Mouse (Mus musculus): ENCODE results near the gene Ipo4.

GRCm38 (mm10) chr14:55578668-55579269 is 57.0 kb downstream of the Ipo4 start:
- TF ChIP-seq GATA1 (IDR thresholded peaks at IDR 0.05; ENCODE audit: borderline replicate concordance, low read length), result no peak
- TF ChIP-seq CTCF (IDR thresholded peaks at IDR 0.05; ENCODE audit: low read depth, low read length), result no peak
- no peak for TF ChIP-seq POLR2AphosphoS5 (IDR thresholded peaks at IDR 0.05; ENCODE audit: insufficient replicate concordance, low read depth, low read length)
- TF ChIP-seq TAL1 (conservative IDR thresholded peaks at IDR 0.05; ENCODE audit: low read depth, low read length), result no peak
- TF ChIP-seq GATA2 (IDR thresholded peaks at IDR 0.05; ENCODE audit: borderline replicate concordance, low read depth, low read length), result no peak

All from G1E (cell line).